Mouse (Mus musculus) testis, adult 2 months (tissue): ENCODE results near the gene Smad5. TPM values are rescaled to one million over a fixed set of nuclear protein-coding genes. Genes with fewer than 3 reads are reported as not detected.

Source experiments
- H3K27ac ChIP-seq: fragments of 200-500 bp; 2 replicates; pipeline ENCODE4 v1.5.1; 2012; ENCODE audit warnings: low read depth, low read length; ENCODE audit not compliant: control insufficient read depth, insufficient read depth
- H3K27me3 ChIP-seq: fragments of 200-500 bp; 2 replicates; pipeline ENCODE4 v1.6.1; 2012; ENCODE audit warnings: mild to moderate bottlenecking, low read length, moderate library complexity; ENCODE audit not compliant: control insufficient read depth, insufficient read depth
- H3K36me3 ChIP-seq: fragments of 200-500 bp; 2 replicates; pipeline ENCODE4 v1.6.1; 2012; ENCODE audit warnings: mild to moderate bottlenecking, low read length; ENCODE audit not compliant: control insufficient read depth, insufficient read depth
- H3K4me1 ChIP-seq: fragments of 200-500 bp; 2 replicates; pipeline ENCODE4 v1.6.1; 2012; ENCODE audit warnings: low read length; ENCODE audit not compliant: control insufficient read depth, insufficient read depth
- H3K4me3 ChIP-seq: fragments of 200-500 bp; 2 replicates; pipeline ENCODE4 v1.5.1; 2012; ENCODE audit warnings: low read depth, mild to moderate bottlenecking, low read length, moderate library complexity, mixed read lengths; ENCODE audit not compliant: control insufficient read depth
- CTCF ChIP-seq: fragments of 200-500 bp; IDR thresholded peaks from 2 replicates; pipeline ENCODE4 v1.5.1; 2012; ENCODE audit warnings: low read depth, mild to moderate bottlenecking, inconsistent platforms, low read length, moderate library complexity; ENCODE audit not compliant: control insufficient read depth, insufficient read depth, insufficient replicate concordance
- POLR2A ChIP-seq: fragments of 200-500 bp; IDR thresholded peaks from 2 replicates; pipeline ENCODE4 v1.6.1; 2012; ENCODE audit warnings: low read depth, mild to moderate bottlenecking, inconsistent platforms, low read length, moderate library complexity; ENCODE audit not compliant: control insufficient read depth
- polyA plus RNA-seq: library from polyadenylated mRNA; depleted of rRNA; stranded (reverse); fragments of >200 nt; gene quantifications from 2 replicates; pipeline ENCODE4 v1.2.3, GENCODE M21; 2012; rRNA removed

The Smad5 gene
- polyA plus RNA-seq, 1 experiment: 13.6 TPM

DNA sequence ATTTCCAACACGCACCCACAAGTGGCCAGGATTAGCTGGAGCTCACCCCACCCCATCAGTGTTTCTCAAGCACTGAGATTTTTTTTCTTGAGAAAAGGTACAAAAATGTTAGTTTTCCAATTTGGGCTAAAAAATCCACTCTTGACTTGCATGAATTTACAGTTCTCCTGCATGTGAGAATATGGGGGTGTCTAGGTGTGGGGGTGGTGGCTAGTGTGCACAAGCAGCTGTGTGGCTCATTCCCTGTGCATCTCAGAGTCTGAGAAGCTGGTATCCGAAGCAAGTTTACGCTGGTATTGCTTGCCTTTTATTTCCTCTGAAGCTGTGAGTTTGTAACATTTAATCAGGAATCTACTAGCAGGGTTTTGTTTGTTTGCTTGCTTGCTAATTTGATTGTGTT lies 87.9 kb downstream of the Smad5 start:
- H3K4me3 ChIP-seq: no peak overlapping the region
- H3K27me3 ChIP-seq: no peaks in the 10 kb centered on the region
- H3K4me1 ChIP-seq: no peaks in the 10 kb centered on the region; the same call in 1 of the 2 replicates
- H3K27ac ChIP-seq: no peak overlapping the region
- TF ChIP-seq POLR2A: no peak
- TF ChIP-seq CTCF: no peak
- H3K36me3 ChIP-seq: no peaks in the 10 kb centered on the region

Other genes starting within 250 kb of the Smad5 start
- 0.59 and 0.67 TPM in 2 replicates for gene Il9, start 220.8 kb upstream of the Smad5 start, polyA plus RNA-seq
- 0.55 and 0.64 TPM in 2 replicates for gene Fbxl21, start 180.5 kb upstream of the Smad5 start, polyA plus RNA-seq
- not detected in 2 replicates for gene Lect2, start 154.5 kb upstream of the Smad5 start, polyA plus RNA-seq
- 10.4 and 12.5 TPM in 2 replicates for gene Tgfbi, start 93.5 kb upstream of the Smad5 start, polyA plus RNA-seq
- gene Gm45623, start 50.8 kb downstream of the Smad5 start, polyA plus RNA-seq: 0.25 and 0.60 TPM in 2 replicates
- 0.28 and 0.48 TPM in 2 replicates for gene Trpc7, start 193.0 kb downstream of the Smad5 start, polyA plus RNA-seq